Mouse (Mus musculus): Measurements from ENCODE around the gene Gm45062. TPM values are rescaled to one million over a fixed set of nuclear protein-coding genes. Genes with fewer than 3 reads are reported as not detected.
A peak's percentile ranks its signal among the peaks of the same experiment; 100 is the strongest.

The Gm45062 gene
- 2.3 and 2.4 TPM in 2 replicates for polyA plus RNA-seq (2015; fragmentation: Nextera tagmentation; extraction: Ambion mirVana)

- Histone ChIP-seq H3K36me3 (ENCODE audit: control insufficient read depth, insufficient read depth) (0 out of 2 replicates have a peak, but pooled peaks cover 4% of the 10 kb centered on the region), H3K4me3 (ENCODE audit: low read depth, low read length) (peak within 1 kb of the TSS; percentile 97), H3K9me3 (replicated peaks; ENCODE audit: control insufficient read depth, low read length) (no peaks in the 10 kb centered on the region), H3K9ac (ENCODE audit: low read depth, low read length) (peak within 1 kb of the TSS; percentile 93), H3K4me2 (ENCODE audit: low read depth, low read length) (peak within 1 kb of the TSS; percentile 97), H3K27ac (ENCODE audit: low read length) (peak within 1 kb of the TSS; percentile 92), H3K4me1 (ENCODE audit: control insufficient read depth, low read depth, low read length) (peaks cover 10% of the 10 kb centered on the region), H3K27me3 (ENCODE audit: control insufficient read depth, insufficient read depth, low read depth, low read length) (no peaks in the 10 kb centered on the region)
- ATAC-seq (ENCODE audit: low read depth), result peak; percentile 100
- WGBS (ENCODE audit: insufficient replicate concordance), result under 1% methylated on average over 64 of the region's 64 CpGs
These were observed at the start of gene Gm45062, which contains the start of the genes Rpa3 and Umad1 for GRCm38 (mm10) chr6:8259004-8259666. Gene Gm45062 (plus strand): TSS chr6:8259450. Gene Rpa3 (minus strand): TSS chr6:8259173. Gene Umad1 (plus strand): TSS chr6:8259288.

GRCm38 (mm10) chr6:8209866-8210186, 49.4 kb upstream of the Gm45062 start:
- Histone ChIP-seq H3K4me3 (ENCODE audit: low read depth, low read length) (peak overlapping the region; percentile 89), H3K27me3 (ENCODE audit: control insufficient read depth, insufficient read depth, low read depth, low read length) (no peaks in the 10 kb centered on the region), H3K4me1 (ENCODE audit: control insufficient read depth, low read depth, low read length) (peaks cover 7% of the 10 kb centered on the region), H3K9me3 (replicated peaks; ENCODE audit: control insufficient read depth, low read length) (no peaks in the 10 kb centered on the region), H3K27ac (ENCODE audit: low read length) (peak overlapping the region; percentile 91), H3K4me2 (ENCODE audit: low read depth, low read length) (peak overlapping the region; percentile 74), H3K36me3 (ENCODE audit: control insufficient read depth, insufficient read depth) (peaks cover 2% of the 10 kb centered on the region), H3K9ac (ENCODE audit: low read depth, low read length) (peak overlapping the region; percentile 94)
- WGBS (ENCODE audit: insufficient replicate concordance), result 7% methylated on average over 10 of the region's 10 CpGs
- ATAC-seq (ENCODE audit: low read depth), result no peak

- peak overlapping the region; percentile 74; the same call in 1 of the 2 replicates for H3K4me2 ChIP-seq (ENCODE audit: low read depth, low read length)
- H3K36me3 ChIP-seq (ENCODE audit: control insufficient read depth, insufficient read depth), result peaks cover 7% of the 10 kb centered on the region
- no peak overlapping the region for H3K9ac ChIP-seq (ENCODE audit: low read depth, low read length)
- no peak overlapping the region for H3K27ac ChIP-seq (ENCODE audit: low read length)
- H3K9me3 ChIP-seq (replicated peaks; ENCODE audit: control insufficient read depth, low read length), result no peaks in the 10 kb centered on the region
- H3K4me3 ChIP-seq (ENCODE audit: low read depth, low read length), result peak overlapping the region; percentile 89; the same call in 1 of the 2 replicates
- no peaks in the 10 kb centered on the region for H3K27me3 ChIP-seq (ENCODE audit: control insufficient read depth, insufficient read depth, low read depth, low read length)
- no peak for ATAC-seq (ENCODE audit: low read depth)
- peaks cover 7% of the 10 kb centered on the region for H3K4me1 ChIP-seq (ENCODE audit: control insufficient read depth, low read depth, low read length)
- WGBS (ENCODE audit: insufficient replicate concordance), result 57% methylated on average over 3 of the region's 3 CpGs
These were observed 48.6 kb upstream of the Gm45062 start for GRCm38 (mm10) chr6:8210661-8211060.

- peaks cover 8% of the 10 kb centered on the region for H3K36me3 ChIP-seq (ENCODE audit: control insufficient read depth, insufficient read depth)
- 65% methylated on average over 3 of the region's 3 CpGs for WGBS (ENCODE audit: insufficient replicate concordance)
- no peaks in the 10 kb centered on the region for H3K4me1 ChIP-seq (ENCODE audit: control insufficient read depth, low read depth, low read length)
- no peak overlapping the region for H3K4me3 ChIP-seq (ENCODE audit: low read depth, low read length)
- no peak overlapping the region for H3K27ac ChIP-seq (ENCODE audit: low read length)
- ATAC-seq (ENCODE audit: low read depth), result no peak
- no peaks in the 10 kb centered on the region for H3K9me3 ChIP-seq (replicated peaks; ENCODE audit: control insufficient read depth, low read length)
- H3K27me3 ChIP-seq (ENCODE audit: control insufficient read depth, insufficient read depth, low read depth, low read length), result no peaks in the 10 kb centered on the region
- H3K9ac ChIP-seq (ENCODE audit: low read depth, low read length), result no peak overlapping the region
- H3K4me2 ChIP-seq (ENCODE audit: low read depth, low read length), result no peak overlapping the region
These were observed 32.2 kb upstream of the Gm45062 start for GRCm38 (mm10) chr6:8227035-8227434.

- no peak overlapping the region for H3K4me2 ChIP-seq (ENCODE audit: low read depth, low read length)
- no peak overlapping the region for H3K27ac ChIP-seq (ENCODE audit: low read length)
- no peaks in the 10 kb centered on the region for H3K9me3 ChIP-seq (replicated peaks; ENCODE audit: control insufficient read depth, low read length)
- peaks cover 7% of the 10 kb centered on the region for H3K36me3 ChIP-seq (ENCODE audit: control insufficient read depth, insufficient read depth)
- no peak overlapping the region for H3K4me3 ChIP-seq (ENCODE audit: low read depth, low read length)
- no peaks in the 10 kb centered on the region for H3K4me1 ChIP-seq (ENCODE audit: control insufficient read depth, low read depth, low read length)
- no peaks in the 10 kb centered on the region for H3K27me3 ChIP-seq (ENCODE audit: control insufficient read depth, insufficient read depth, low read depth, low read length)
- 70% methylated on average over 3 of the region's 3 CpGs for WGBS (ENCODE audit: insufficient replicate concordance)
- no peak for ATAC-seq (ENCODE audit: low read depth)
- H3K9ac ChIP-seq (ENCODE audit: low read depth, low read length), result no peak overlapping the region
These were observed 30.7 kb upstream of the Gm45062 start for GRCm38 (mm10) chr6:8228596-8228995.

GRCm38 (mm10) chr6:8258316-8258715, 934 bp upstream of the Gm45062 start:
- Histone ChIP-seq H3K9ac (ENCODE audit: low read depth, low read length) (peak overlapping the region; percentile 87), H3K4me1 (ENCODE audit: control insufficient read depth, low read depth, low read length) (peaks cover 10% of the 10 kb centered on the region), H3K27ac (ENCODE audit: low read length) (peak overlapping the region; percentile 77), H3K9me3 (replicated peaks; ENCODE audit: control insufficient read depth, low read length) (no peaks in the 10 kb centered on the region), H3K36me3 (ENCODE audit: control insufficient read depth, insufficient read depth) (0 out of 2 replicates have a peak, but pooled peaks cover 4% of the 10 kb centered on the region), H3K27me3 (ENCODE audit: control insufficient read depth, insufficient read depth, low read depth, low read length) (no peaks in the 10 kb centered on the region), H3K4me3 (ENCODE audit: low read depth, low read length) (peak overlapping the region; percentile 97), H3K4me2 (ENCODE audit: low read depth, low read length) (peak overlapping the region; percentile 88)
- no peak for ATAC-seq (ENCODE audit: low read depth)
- 6% methylated on average over 6 of the region's 6 CpGs for WGBS (ENCODE audit: insufficient replicate concordance)

GRCm38 (mm10) chr6:8259667-8260044, 406 bp downstream of the Gm45062 start:
- Histone ChIP-seq H3K36me3 (ENCODE audit: control insufficient read depth, insufficient read depth) (0 out of 2 replicates have a peak, but pooled peaks cover 4% of the 10 kb centered on the region), H3K4me2 (ENCODE audit: low read depth, low read length) (peak overlapping the region; percentile 97), H3K27me3 (ENCODE audit: control insufficient read depth, insufficient read depth, low read depth, low read length) (no peaks in the 10 kb centered on the region), H3K4me3 (ENCODE audit: low read depth, low read length) (peak overlapping the region; percentile 97), H3K9me3 (replicated peaks; ENCODE audit: control insufficient read depth, low read length) (no peaks in the 10 kb centered on the region), H3K9ac (ENCODE audit: low read depth, low read length) (peak overlapping the region; percentile 93), H3K4me1 (ENCODE audit: control insufficient read depth, low read depth, low read length) (peaks cover 10% of the 10 kb centered on the region), H3K27ac (ENCODE audit: low read length) (peak overlapping the region; percentile 92)
- peak; percentile 1; the same call in 1 of the 2 replicates for ATAC-seq (ENCODE audit: low read depth)
- 0% methylated on average over 8 of the region's 8 CpGs for WGBS (ENCODE audit: insufficient replicate concordance)

GRCm38 (mm10) chr6:8271047-8271446, 11.8 kb downstream of the Gm45062 start:
- ATAC-seq (ENCODE audit: low read depth), result peak; percentile 78
- Histone ChIP-seq H3K27ac (ENCODE audit: low read length) (no peak overlapping the region), H3K27me3 (ENCODE audit: control insufficient read depth, insufficient read depth, low read depth, low read length) (no peaks in the 10 kb centered on the region), H3K9ac (ENCODE audit: low read depth, low read length) (no peak overlapping the region), H3K4me1 (ENCODE audit: control insufficient read depth, low read depth, low read length) (peaks cover 2% of the 10 kb centered on the region; the same call in 1 of the 2 replicates), H3K9me3 (replicated peaks; ENCODE audit: control insufficient read depth, low read length) (no peaks in the 10 kb centered on the region), H3K36me3 (ENCODE audit: control insufficient read depth, insufficient read depth) (no peaks in the 10 kb centered on the region), H3K4me3 (ENCODE audit: low read depth, low read length) (no peak overlapping the region), H3K4me2 (ENCODE audit: low read depth, low read length) (no peak overlapping the region)
- 73% methylated on average over 3 of the region's 3 CpGs for WGBS (ENCODE audit: insufficient replicate concordance)

- 28% methylated on average over 6 of the region's 6 CpGs for WGBS (ENCODE audit: insufficient replicate concordance)
- no peak overlapping the region for H3K27ac ChIP-seq (ENCODE audit: low read length)
- peaks cover 1% of the 10 kb centered on the region; the same call in 1 of the 2 replicates for H3K4me1 ChIP-seq (ENCODE audit: control insufficient read depth, low read depth, low read length)
- no peak overlapping the region for H3K4me2 ChIP-seq (ENCODE audit: low read depth, low read length)
- H3K36me3 ChIP-seq (ENCODE audit: control insufficient read depth, insufficient read depth), result no peaks in the 10 kb centered on the region
- no peaks in the 10 kb centered on the region for H3K27me3 ChIP-seq (ENCODE audit: control insufficient read depth, insufficient read depth, low read depth, low read length)
- H3K9me3 ChIP-seq (replicated peaks; ENCODE audit: control insufficient read depth, low read length), result no peaks in the 10 kb centered on the region
- peak; percentile 20; the same call in 1 of the 2 replicates for ATAC-seq (ENCODE audit: low read depth)
- H3K9ac ChIP-seq (ENCODE audit: low read depth, low read length), result no peak overlapping the region
- no peak overlapping the region for H3K4me3 ChIP-seq (ENCODE audit: low read depth, low read length)
These were observed 15.3 kb downstream of the Gm45062 start for GRCm38 (mm10) chr6:8274387-8275054.

Measured in liver, embryonic 16.5 days (tissue).